Mouse (Mus musculus) left cerebral cortex, postnatal 14 days (tissue): ENCODE results near the gene Zscan10. TPM values are rescaled to one million over a fixed set of nuclear protein-coding genes. Genes with fewer than 3 reads are reported as not detected.

Source experiments
- DNase-seq, 2 experiments: peaks; one replicate each; pipeline ENCODE4 v3.0.0; 2021 to 2022; ENCODE audit warnings: low spot score in 2 of 2, mixed read lengths in 1 of 2
- intact Hi-C: fragments of 180-260 bp; cut with DNase I; formaldehyde crosslinking; loops from one replicate; pipeline ENCODE4 v1.15.1; 2025
- total RNA-seq, 2 experiments: library from RNA; stranded (reverse); gene quantifications; 2 replicates each; pipeline ENCODE4 v1.2.3; 2021

Zscan10 gene
- total RNA-seq, 2 experiments from 2014 or later, result not detected

DNA sequence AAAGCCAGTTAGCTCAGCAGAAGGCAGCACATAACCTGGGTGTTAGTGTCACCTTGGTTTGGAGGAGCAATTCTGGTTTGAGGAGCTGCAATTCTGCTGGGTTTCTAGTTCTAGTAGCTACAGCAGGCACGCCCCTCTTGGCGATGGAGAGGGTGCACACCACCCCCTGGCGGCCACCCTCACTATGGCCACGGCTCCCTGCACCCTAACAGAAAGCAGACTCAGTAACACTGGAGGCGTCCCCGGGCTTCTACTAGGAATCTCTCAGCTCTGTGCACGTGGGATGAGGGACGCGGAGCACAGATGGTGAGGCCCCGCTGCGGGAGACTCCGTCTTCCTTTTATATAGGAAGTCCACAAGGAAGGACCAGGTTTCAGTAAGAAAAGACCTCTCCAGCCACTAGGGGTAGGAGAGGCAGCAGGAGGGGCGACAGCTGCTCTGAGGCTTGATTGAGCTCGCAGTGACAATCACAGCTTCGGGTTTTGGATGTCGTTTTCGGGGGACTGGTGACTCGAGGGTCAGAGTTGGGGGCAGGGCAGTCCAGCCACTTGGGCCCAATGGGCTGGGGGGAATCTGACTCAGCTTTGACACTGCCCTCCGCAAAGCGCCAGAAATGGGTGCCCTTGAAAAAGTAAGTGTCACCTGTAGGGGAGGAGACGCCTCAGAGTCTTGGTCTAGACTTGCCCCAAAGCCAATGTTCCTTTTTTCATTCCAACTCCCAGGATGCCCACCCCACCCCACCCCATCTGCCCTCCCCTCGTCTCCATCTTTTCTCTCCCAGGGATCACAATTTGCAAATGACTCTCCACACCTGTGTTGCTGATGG lies 29.8 kb downstream of the Zscan10 start:
- intact Hi-C loops, result loop anchor here (1.0 kb wide), 1 partner anchor 60 kb away; no protein-coding TSS in a partner anchor
- DNase-seq, result peak; percentile 84 to 91

- intact Hi-C loops, result no loop called here
- DNase-seq, result no peak
Measured at GRCm38 (mm10) chr17:23631241-23631640, 30.6 kb downstream of the Zscan10 start.

- DNase-seq, result no peak
- intact Hi-C loops, result no loop called here
Measured at GRCm38 (mm10) chr17:23644613-23645495, 44.2 kb downstream of the Zscan10 start, which contains the start of gene Mmp25. Gene Mmp25, minus strand, starts transcription at chr17:23645277.

GRCm38 (mm10) chr17:23645894-23646293 lies 45.2 kb downstream of the Zscan10 start:
- no peak for DNase-seq
- intact Hi-C loops, result no loop called here

DNA sequence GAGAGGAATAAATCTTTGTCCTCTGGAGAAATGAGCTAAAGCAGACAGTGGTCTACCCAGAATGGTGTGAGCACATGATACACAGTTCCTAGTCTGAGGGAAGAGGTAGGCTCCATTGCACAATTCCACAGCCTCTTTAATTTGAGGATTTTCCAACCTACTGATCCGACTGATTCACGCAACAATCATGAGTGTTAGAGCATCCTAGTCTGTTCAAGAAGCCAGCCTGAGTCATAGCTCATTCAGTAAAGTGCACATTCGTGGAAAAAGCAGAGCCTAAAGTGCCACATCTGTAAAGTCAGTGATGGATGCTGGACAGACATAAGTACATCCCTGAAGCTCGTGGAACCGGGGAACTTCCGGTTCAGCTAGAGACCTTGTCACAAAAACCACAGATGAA lies 50.7 kb downstream of the Zscan10 start:
- no peak for DNase-seq
- intact Hi-C loops, result no loop called here

DNA sequence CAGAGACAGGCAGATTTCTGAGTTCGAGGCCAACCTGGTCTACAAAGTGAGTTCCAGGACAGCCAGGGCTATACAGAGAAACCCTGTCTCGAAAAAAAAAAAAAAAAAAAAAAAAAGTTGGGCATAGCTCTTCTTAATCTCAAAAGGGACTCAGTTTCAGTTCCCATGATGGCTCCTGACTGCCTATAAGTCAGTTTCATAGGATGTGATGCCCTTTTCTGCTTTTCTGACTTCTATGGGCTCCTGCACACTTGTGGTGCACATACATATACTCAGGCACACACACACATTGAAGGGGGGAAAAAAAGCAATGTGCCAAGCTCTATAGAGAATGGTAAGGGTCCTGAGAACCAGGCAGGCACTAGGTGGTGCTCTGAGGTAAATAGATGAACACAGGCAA lies 52.7 kb downstream of the Zscan10 start:
- DNase-seq, result no peak
- intact Hi-C loops, result no loop called here

- DNase-seq, result no peak
Measured at GRCm38 (mm10) chr17:23654001-23654400, 53.3 kb downstream of the Zscan10 start.

DNA sequence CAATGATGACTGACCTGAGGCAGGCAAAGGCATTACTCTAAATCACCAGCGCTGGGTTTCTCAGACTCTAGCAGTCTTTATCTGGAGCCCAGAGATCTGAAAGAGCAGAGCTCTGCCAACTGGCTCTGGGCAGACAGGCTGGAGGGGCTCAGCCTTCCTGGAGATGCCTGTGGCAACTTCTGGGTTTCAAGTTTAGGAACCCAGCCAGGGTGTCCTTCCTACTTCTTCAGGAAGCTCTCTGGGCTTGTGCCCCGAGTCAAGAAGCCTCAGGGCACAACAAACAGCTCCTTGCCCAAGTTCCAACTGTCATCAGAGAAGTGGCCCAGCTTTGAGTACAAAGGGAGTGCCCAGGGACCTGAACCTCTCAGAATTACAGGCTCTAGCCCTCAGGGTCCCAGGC lies 53.8 kb downstream of the Zscan10 start:
- no peak for DNase-seq
- intact Hi-C loops, result no loop called here

More at GRCm38 (mm10) chr17:23654001-23654400, 53.3 kb downstream of the Zscan10 start:
- intact Hi-C loops, result no loop called here

GRCm38 (mm10) chr17:23658450-23658849 lies 57.8 kb downstream of the Zscan10 start:
- no peak for DNase-seq
- intact Hi-C loops, result no loop called here

- intact Hi-C loops, result loop anchor here (5.0 kb wide), 1 partner anchor 42 kb away; no protein-coding TSS in a partner anchor
- no peak for DNase-seq
Measured at GRCm38 (mm10) chr17:23660117-23660875, 59.6 kb downstream of the Zscan10 start, which contains the start of gene Bicdl2. Gene Bicdl2, plus strand, starts transcription at chr17:23660506.

Other genes with a start within 250 kb of the Zscan10 start
- gene Vmn2r116, start 216.3 kb upstream of the Zscan10 start, total RNA-seq, result not detected
- gene Vmn2r117, start 121.2 kb upstream of the Zscan10 start, total RNA-seq, result not detected
- gene Zfp213, start 36.6 kb upstream of the Zscan10 start, total RNA-seq, result 1 to 10 TPM; 6.6 to 6.8 TPM
- gene Zfp13, start 1.4 kb upstream of the Zscan10 start, total RNA-seq, result 10 to 100 TPM; 28.3 to 29.0 TPM
- 1 to 10 TPM; 1.1 to 1.2 TPM for gene Mmp25, start 44.4 kb downstream of the Zscan10 start, total RNA-seq
- not detected for gene Bicdl2, start 59.6 kb downstream of the Zscan10 start, total RNA-seq
- gene Hcfc1r1, start 72.7 kb downstream of the Zscan10 start, total RNA-seq, result 100 to 1,000 TPM; 137 to 143 TPM
- gene Thoc6, start 73.0 kb downstream of the Zscan10 start, total RNA-seq, result 1 to 10 TPM; 8.2 to 8.9 TPM
- 1 to 10 TPM; 6.3 to 9.6 TPM for gene Tnfrsf12a, start 76.6 kb downstream of the Zscan10 start, total RNA-seq
- gene Cldn6, start 78.4 kb downstream of the Zscan10 start, total RNA-seq, result not detected
- gene Cldn9, start 83.2 kb downstream of the Zscan10 start, total RNA-seq, result under 1 TPM in 1 of 2 experiments, not detected in 1; 0.23 TPM
- under 1 TPM in 1 of 2 experiments, not detected in 1; 0.37 TPM for gene 1520401A03Rik, start 121.9 kb downstream of the Zscan10 start, total RNA-seq
- gene Pkmyt1, start 125.5 kb downstream of the Zscan10 start, total RNA-seq, result 1 to 10 TPM; 3.3 to 5.7 TPM
- 10 to 100 TPM; 54.2 to 56.8 TPM for gene Paqr4, start 140.0 kb downstream of the Zscan10 start, total RNA-seq
- under 1 TPM; 0.40 to 0.48 TPM for gene Kremen2, start 145.0 kb downstream of the Zscan10 start, total RNA-seq
- gene Flywch1, start 170.7 kb downstream of the Zscan10 start, total RNA-seq, result 100 to 1,000 TPM; 173 to 185 TPM
- gene Flywch2, start 185.2 kb downstream of the Zscan10 start, total RNA-seq, result 10 to 100 TPM; 25.7 to 30.1 TPM
- 100 to 1,000 TPM; 573 to 599 TPM for gene Srrm2, start 189.7 kb downstream of the Zscan10 start, total RNA-seq
- gene Elob, start 228.3 kb downstream of the Zscan10 start, total RNA-seq, result 100 to 1,000 TPM; 334 to 397 TPM
- not detected for gene Prss33, start 235.2 kb downstream of the Zscan10 start, total RNA-seq
- gene Prss32, start 243.0 kb downstream of the Zscan10 start, total RNA-seq, result 1 to 10 TPM in 1 of 2 experiments, not detected in 1; 1.1 TPM
- gene Prss41, start 243.3 kb downstream of the Zscan10 start, total RNA-seq, result 1 to 10 TPM; 1.9 to 2.2 TPM